Mouse (Mus musculus) hindbrain, embryonic 14.5 days (tissue): Measurements from ENCODE around the gene Kidins220. TPM values are rescaled to one million over a fixed set of nuclear protein-coding genes. Genes with fewer than 3 reads are reported as not detected.

Experiments
- ATAC-seq: fragments of 200-750 bp; cut with Nextera tagmentation; 2 replicates; pipeline ENCODE4 v1.8.0; 2017; ENCODE audit warnings: moderate number of reproducible peaks, mild to moderate bottlenecking, moderate TSS enrichment, moderate library complexity; ENCODE audit not compliant: low FRiP score
- DNase-seq: peaks from one replicate; pipeline ENCODE4 v3.0.0-alpha.2; 2015; ENCODE audit warnings: low spot score
- H3K27ac ChIP-seq: fragments of 300-500 bp; sonication (generic); 2 replicates; pipeline ENCODE4 v1.5.1; 2014; ENCODE audit warnings: mild to moderate bottlenecking, moderate library complexity
- H3K27me3 ChIP-seq: fragments of 300-500 bp; sonication (generic); 2 replicates; pipeline ENCODE4 v1.6.1; 2014; ENCODE audit warnings: mild to moderate bottlenecking, low read length, mixed read lengths; ENCODE audit not compliant: control insufficient read depth, insufficient read depth
- H3K36me3 ChIP-seq: fragments of 300-500 bp; sonication (generic); replicated peaks from 2 replicates; pipeline ENCODE4 v1.6.1; 2014; ENCODE audit not compliant: control insufficient read depth, insufficient read depth
- H3K4me1 ChIP-seq: fragments of 300-500 bp; sonication (generic); replicated peaks from 2 replicates; pipeline ENCODE4 v1.6.1; 2014; ENCODE audit warnings: antibody characterized with exemption, low read length, mixed read lengths; ENCODE audit not compliant: control insufficient read depth, insufficient read depth
- H3K4me2 ChIP-seq: fragments of 300-500 bp; sonication (generic); replicated peaks from 2 replicates; pipeline ENCODE4 v1.6.1; 2014; ENCODE audit warnings: mild to moderate bottlenecking, moderate library complexity
- H3K4me3 ChIP-seq: fragments of 300-500 bp; sonication (generic); replicated peaks from 2 replicates; pipeline ENCODE4 v1.5.1; 2014; ENCODE audit warnings: mild to moderate bottlenecking, low read length
- H3K9ac ChIP-seq: fragments of 300-500 bp; sonication (generic); 2 replicates; pipeline ENCODE4 v1.6.1; 2014
- H3K9me3 ChIP-seq: fragments of 300-500 bp; sonication (generic); 2 replicates; pipeline ENCODE4 v1.6.1; 2016; ENCODE audit warnings: low read length; ENCODE audit not compliant: control insufficient read depth
- WGBS: fragments of 180-500 bp; shearing (Covaris S2); extraction: QIAGEN DNeasy Blood & Tissue Kit; methylation state at CpG from one replicate; pipeline ENCODE4 v1.1.7; 2014; 5-methylcytosine and 5-hydroxymethylcytosine counted together
- polyA plus RNA-seq: library from polyadenylated mRNA; unstranded; fragments of >200 nt; fragmentation: Nextera tagmentation; extraction: Ambion mirVana; gene quantifications from 2 replicates; pipeline ENCODE4 v1.2.1, GENCODE M21; 2014

Kidins220 gene
- polyA plus RNA-seq, 1 experiment from 2014 or later: 174 TPM

DNA sequence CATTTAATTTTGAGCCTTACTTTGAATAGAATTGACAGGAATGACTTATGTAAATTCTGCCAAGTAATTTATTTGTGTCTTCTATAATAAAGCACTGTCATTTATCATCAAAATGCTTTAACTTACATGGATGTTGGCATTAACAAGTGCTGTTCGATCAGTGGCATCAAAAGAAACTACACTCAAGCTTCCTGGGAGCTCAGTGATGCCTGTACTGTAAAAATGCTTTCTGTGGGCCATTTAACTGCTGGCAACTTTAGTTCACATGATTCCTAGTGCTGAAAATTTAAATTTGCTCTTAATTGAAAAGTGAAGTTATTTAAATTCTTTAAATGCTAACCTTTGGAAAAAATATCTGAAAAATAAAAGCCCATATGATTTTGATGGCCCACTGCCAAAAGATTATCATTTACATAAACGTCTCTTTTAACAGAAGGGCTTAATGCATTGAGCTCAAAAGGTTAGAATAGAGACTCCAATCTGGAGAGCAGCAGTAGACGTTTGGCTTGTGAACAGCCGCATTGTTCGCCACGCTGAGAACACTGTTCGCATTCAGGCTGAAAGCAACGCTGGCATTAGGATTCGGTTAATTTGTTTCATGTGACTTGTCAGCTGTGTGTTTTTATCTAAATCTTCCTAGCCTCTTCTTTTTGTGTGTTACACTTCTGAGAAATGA lies 59.1 kb downstream of the Kidins220 start:
- H3K27me3 ChIP-seq: no peaks in the 10 kb centered on the region
- 10% methylated on average over 9 of the region's 9 CpGs for WGBS
- peaks cover 65% of the 10 kb centered on the region for H3K36me3 ChIP-seq
- H3K9me3 ChIP-seq: no peaks in the 10 kb centered on the region
- peak overlapping the region; percentile 21; the same call in 1 of the 2 replicates for H3K4me2 ChIP-seq
- no peak overlapping the region for H3K4me3 ChIP-seq
- H3K9ac ChIP-seq: no peak overlapping the region
- peaks cover 21% of the 10 kb centered on the region for H3K4me1 ChIP-seq
- ATAC-seq (peak; percentile 85; the same call in 1 of the 2 replicates), DNase-seq (peak; percentile 75)
- H3K27ac ChIP-seq: peak overlapping the region; percentile 81

DNA sequence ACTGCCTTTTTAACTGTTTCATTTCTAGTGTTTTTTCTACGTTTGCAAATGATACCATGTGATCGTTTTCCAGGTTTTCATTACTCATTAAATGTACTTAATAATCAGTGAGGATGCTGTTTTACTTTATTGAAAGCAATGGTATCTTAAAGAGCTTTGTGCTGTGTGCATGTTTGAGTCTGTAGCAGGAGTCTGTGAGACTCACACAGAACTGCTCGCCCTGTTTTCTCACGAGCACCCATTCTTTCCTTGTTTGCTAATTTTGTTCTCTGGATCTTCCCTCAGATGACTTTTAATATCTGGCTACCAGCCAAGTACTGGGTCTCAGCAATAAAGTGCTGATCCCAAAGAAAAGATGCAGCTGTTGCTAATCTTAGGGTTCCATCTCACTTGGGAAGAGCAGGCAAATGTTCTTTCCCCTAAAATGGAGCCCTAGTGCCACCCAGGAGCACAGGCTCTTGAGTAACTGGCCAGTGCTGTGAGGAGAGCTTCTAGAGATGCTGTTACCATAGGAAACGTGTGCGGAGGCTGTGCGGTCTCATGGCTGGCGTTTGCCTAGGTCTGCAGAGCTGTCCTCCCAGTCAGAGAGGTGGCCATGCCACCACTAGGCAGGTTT lies 59.7 kb downstream of the Kidins220 start:
- WGBS: 38% methylated on average over 8 of the region's 8 CpGs
- Histone ChIP-seq H3K27me3 (no peaks in the 10 kb centered on the region), H3K4me1 (peaks cover 21% of the 10 kb centered on the region), H3K27ac (peak overlapping the region; percentile 81), H3K36me3 (peaks cover 64% of the 10 kb centered on the region), H3K4me3 (no peak overlapping the region), H3K4me2 (peak overlapping the region; percentile 21), H3K9me3 (no peaks in the 10 kb centered on the region), H3K9ac (no peak overlapping the region)
- ATAC-seq (peak; percentile 28; the same call in 1 of the 2 replicates), DNase-seq (no peak)

DNA sequence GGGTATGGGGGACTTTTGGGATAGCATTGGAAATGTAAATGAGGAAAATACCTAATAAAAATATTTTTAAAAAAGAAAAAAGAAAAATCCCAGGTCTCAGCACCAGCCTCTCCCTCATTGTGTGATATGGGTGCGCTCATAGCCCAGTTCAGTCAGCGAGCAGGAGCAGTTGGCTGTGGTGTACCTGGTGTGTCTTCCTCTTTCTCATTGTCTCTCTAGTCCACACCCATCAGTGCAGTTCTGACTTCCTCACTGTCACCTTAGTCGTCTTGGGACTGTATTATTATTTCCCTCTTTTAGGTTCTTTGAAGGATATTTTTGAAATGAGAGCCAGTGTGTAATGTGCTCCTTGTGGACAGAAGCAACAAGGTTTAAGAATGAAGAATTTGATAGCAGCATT lies 61.3 kb downstream of the Kidins220 start:
- H3K27me3 ChIP-seq: no peaks in the 10 kb centered on the region
- peaks cover 21% of the 10 kb centered on the region for H3K4me1 ChIP-seq
- ATAC-seq (no peak), DNase-seq (no peak)
- no peaks in the 10 kb centered on the region for H3K9me3 ChIP-seq
- H3K4me3 ChIP-seq: no peak overlapping the region
- peaks cover 63% of the 10 kb centered on the region for H3K36me3 ChIP-seq
- 98% methylated on average over 3 of the region's 3 CpGs for WGBS
- no peak overlapping the region for H3K4me2 ChIP-seq
- H3K27ac ChIP-seq: no peak overlapping the region
- no peak overlapping the region for H3K9ac ChIP-seq

DNA sequence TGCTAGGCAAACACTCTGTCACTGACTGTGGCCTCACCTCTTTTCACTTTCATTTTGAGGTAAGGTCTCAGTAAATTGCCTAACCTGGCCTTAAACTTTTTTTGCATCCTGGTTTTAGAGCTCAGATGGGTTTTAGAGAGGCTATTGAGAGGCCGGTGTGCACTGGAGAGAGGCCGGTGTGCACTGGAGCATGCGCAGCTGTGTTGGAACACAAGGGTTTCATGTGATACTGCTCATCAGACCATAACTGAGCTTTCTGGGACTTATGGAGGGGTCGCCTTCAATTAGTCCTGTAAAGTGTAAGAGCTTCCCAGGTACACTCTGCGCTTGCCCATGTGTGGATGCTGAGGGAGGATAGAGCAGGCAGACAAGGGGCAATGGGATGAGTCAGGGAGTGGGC lies 62.5 kb downstream of the Kidins220 start:
- Histone ChIP-seq H3K27me3 (no peaks in the 10 kb centered on the region), H3K4me3 (no peak overlapping the region), H3K27ac (no peak overlapping the region), H3K9me3 (no peaks in the 10 kb centered on the region), H3K4me2 (no peak overlapping the region), H3K36me3 (peaks cover 60% of the 10 kb centered on the region), H3K4me1 (peaks cover 21% of the 10 kb centered on the region), H3K9ac (no peak overlapping the region; the same call in 1 of the 2 replicates)
- DNase-seq (no peak), ATAC-seq (no peak)
- 80% methylated on average over 5 of the region's 5 CpGs for WGBS

DNA sequence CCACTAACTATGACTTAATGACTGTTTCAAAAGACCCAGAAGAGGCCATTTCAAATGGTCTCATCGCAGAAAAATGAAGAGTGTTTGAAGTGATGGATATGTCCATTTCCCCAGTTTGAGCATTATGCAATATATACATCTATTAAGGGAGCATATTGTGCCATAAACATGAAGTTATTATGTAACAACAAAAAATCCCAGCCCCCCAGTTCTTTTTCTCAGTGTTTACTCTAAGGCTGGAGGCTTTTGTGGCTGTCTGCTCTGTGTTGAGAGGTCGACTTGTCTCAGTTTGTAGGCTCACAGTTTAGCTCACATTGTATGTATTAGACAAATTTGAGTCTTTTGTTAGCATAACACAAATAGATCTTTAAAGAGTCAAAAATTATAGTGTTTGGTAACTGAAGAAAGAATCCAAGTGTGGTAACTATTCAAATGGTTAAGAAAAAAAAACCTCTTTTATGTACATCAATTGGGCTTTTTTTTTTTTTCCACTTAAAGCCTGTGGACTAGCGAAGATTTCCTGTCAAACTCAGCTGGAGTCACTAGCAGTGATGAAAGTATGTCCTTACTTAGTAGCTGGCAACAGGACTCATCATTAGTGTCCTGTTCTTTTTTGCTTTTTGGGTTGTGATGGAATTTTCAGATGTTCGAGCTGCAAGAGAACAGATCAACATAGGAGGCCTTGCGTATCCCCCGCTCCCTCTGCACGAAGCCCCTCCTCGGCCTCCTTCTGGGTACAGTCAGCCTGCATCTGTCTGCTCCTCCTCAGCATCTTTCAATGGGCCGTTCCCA lies 63.2 kb downstream of the Kidins220 start:
- WGBS: 72% methylated on average over 9 of the region's 9 CpGs
- H3K4me1 ChIP-seq: peaks cover 21% of the 10 kb centered on the region
- no peak overlapping the region for H3K27ac ChIP-seq
- no peaks in the 10 kb centered on the region for H3K9me3 ChIP-seq
- H3K4me3 ChIP-seq: no peak overlapping the region
- H3K4me2 ChIP-seq: no peak overlapping the region
- ATAC-seq (no peak), DNase-seq (no peak)
- no peak overlapping the region for H3K9ac ChIP-seq
- H3K27me3 ChIP-seq: no peaks in the 10 kb centered on the region
- peaks cover 56% of the 10 kb centered on the region for H3K36me3 ChIP-seq

DNA sequence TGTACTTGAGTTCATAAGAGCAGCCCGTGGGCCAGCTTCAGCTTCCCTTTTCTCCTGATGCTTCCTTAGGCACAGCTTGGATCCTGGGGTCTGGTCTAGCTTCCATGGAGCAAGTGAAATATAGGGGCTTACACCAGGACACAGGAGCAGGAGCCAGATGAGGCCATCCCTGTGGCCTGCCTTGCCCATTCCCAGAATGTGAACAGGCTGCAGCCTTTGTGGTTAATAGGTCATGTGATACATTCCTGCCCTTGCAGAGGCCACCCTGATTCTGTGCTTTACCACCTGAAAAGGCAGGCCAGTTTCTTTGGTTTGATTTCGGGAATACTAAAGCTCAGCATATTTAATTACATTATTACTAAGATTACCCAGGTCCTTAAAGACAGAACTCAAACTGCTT lies 69.3 kb downstream of the Kidins220 start:
- Histone ChIP-seq H3K27me3 (no peaks in the 10 kb centered on the region), H3K36me3 (peaks cover 52% of the 10 kb centered on the region), H3K4me3 (no peak overlapping the region), H3K4me1 (no peaks in the 10 kb centered on the region), H3K9me3 (no peaks in the 10 kb centered on the region), H3K4me2 (no peak overlapping the region), H3K27ac (no peak overlapping the region), H3K9ac (no peak overlapping the region)
- WGBS: 94% methylated on average over 2 of the region's 2 CpGs
- DNase-seq (no peak), ATAC-seq (no peak)

DNA sequence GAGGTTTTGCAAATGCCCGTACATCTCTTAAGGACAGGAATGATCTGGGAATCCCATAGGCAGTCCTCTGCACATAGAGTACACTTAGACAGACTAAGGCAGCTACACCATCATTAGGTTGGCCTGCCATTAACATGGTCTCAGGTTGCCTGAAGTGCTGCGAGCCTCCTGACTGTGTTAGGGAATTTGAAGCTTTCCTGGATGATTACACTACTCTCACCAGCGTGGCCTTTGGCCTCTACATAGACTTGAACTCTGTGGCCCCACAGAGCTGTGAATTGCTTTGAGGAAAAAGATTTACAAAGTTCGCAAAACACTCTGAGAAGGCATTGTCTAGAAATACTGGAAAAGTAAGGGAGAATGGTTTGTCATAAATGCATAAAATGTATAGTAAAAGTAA lies 69.9 kb downstream of the Kidins220 start:
- no peak overlapping the region for H3K27ac ChIP-seq
- no peak overlapping the region for H3K4me2 ChIP-seq
- no peak overlapping the region for H3K4me3 ChIP-seq
- ATAC-seq (no peak), DNase-seq (no peak)
- no peak overlapping the region for H3K9ac ChIP-seq
- H3K36me3 ChIP-seq: peaks cover 48% of the 10 kb centered on the region
- WGBS: 93% methylated on average over 4 of the region's 4 CpGs
- no peaks in the 10 kb centered on the region for H3K27me3 ChIP-seq
- no peaks in the 10 kb centered on the region for H3K9me3 ChIP-seq
- no peaks in the 10 kb centered on the region for H3K4me1 ChIP-seq

DNA sequence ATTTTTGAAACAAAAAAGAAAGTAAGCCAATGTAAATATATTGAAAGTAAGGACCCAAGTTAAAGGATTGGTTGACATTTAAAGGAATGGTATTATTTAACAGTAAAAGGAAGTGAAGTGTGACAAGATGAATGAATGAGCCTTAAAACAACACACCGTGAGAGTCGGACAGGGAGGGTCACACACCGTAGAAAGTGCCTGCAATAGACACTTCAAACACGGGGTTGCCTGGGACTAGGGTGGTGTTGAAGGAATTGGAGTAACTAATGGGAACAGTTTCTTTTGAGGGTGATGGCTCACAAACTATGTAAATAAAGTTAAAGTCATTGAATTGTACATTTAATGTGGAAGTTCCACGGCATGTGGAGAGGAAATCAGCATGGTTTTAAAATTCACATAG lies 74.5 kb downstream of the Kidins220 start:
- no peak overlapping the region for H3K9ac ChIP-seq
- no peak overlapping the region for H3K4me2 ChIP-seq
- ATAC-seq (no peak), DNase-seq (no peak)
- H3K36me3 ChIP-seq: peaks cover 64% of the 10 kb centered on the region
- H3K27ac ChIP-seq: no peak overlapping the region
- H3K9me3 ChIP-seq: no peaks in the 10 kb centered on the region
- no peaks in the 10 kb centered on the region for H3K27me3 ChIP-seq
- H3K4me3 ChIP-seq: no peak overlapping the region
- WGBS: 65% methylated on average over 5 of the region's 5 CpGs
- H3K4me1 ChIP-seq: no peaks in the 10 kb centered on the region

DNA sequence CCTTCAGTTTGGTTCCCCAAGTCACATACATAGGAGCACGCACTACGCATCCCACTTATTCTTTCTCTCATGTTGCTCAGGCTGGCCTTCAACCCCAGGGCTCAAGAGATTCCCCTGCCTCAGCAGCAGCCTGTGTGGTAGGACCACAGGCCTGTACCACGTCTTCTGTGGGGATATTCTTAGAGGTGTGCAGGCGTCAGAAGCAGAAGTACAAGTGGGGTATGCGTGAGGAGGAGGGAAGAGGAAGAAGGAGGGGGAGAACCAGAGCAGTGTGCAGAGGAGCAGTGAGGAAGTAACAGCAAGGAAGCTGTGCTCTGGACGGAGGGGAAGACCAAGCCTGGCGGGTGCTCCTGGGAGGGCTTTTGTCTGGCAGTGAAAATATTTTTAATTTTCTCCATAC lies 79.8 kb downstream of the Kidins220 start:
- Histone ChIP-seq H3K27ac (no peak overlapping the region), H3K36me3 (peaks cover 89% of the 10 kb centered on the region)

More for the DNA sequence above, 79.8 kb downstream of the Kidins220 start:
- Histone ChIP-seq H3K9me3 (no peaks in the 10 kb centered on the region), H3K27me3 (no peaks in the 10 kb centered on the region), H3K9ac (no peak overlapping the region), H3K4me3 (no peak overlapping the region), H3K4me2 (no peak overlapping the region), H3K4me1 (no peaks in the 10 kb centered on the region)
- 86% methylated on average over 7 of the region's 7 CpGs for WGBS
- DNase-seq (no peak), ATAC-seq (no peak)
